Mouse (Mus musculus) cortical plate, adult 2 months (tissue): ENCODE measurements around the gene Hikeshi. TPM values are rescaled to one million over a fixed set of nuclear protein-coding genes. Genes with fewer than 3 reads are reported as not detected.

Experiments
- H3K27ac ChIP-seq: fragments of 200-500 bp; 2 replicates; pipeline ENCODE4 v1.5.1; 2012; ENCODE audit warnings: low read length, control low read depth, inconsistent platforms; ENCODE audit not compliant: insufficient read depth
- H3K4me1 ChIP-seq: fragments of 200-500 bp; 2 replicates; pipeline ENCODE4 v1.6.1; 2011; ENCODE audit warnings: low read length; ENCODE audit not compliant: control insufficient read depth, insufficient read depth
- H3K4me3 ChIP-seq: fragments of 200-500 bp; 2 replicates; pipeline ENCODE4 v1.5.1; 2011; ENCODE audit warnings: mild to moderate bottlenecking, low read length, control low read depth; ENCODE audit not compliant: insufficient read depth
- CTCF ChIP-seq: fragments of 200-500 bp; IDR thresholded peaks from 2 replicates; pipeline ENCODE4 v1.5.1; 2011; ENCODE audit warnings: mild to moderate bottlenecking, control low read depth, low read length; ENCODE audit not compliant: insufficient read depth; ENCODE audit errors: extremely low read depth
- POLR2A ChIP-seq: fragments of 200-500 bp; IDR thresholded peaks from 2 replicates; pipeline ENCODE4 v1.6.1; 2011; ENCODE audit warnings: mild to moderate bottlenecking, low read length, control low read depth; ENCODE audit not compliant: insufficient read depth; ENCODE audit errors: extremely low read depth
- polyA plus RNA-seq: library from polyadenylated mRNA; depleted of rRNA; stranded (reverse); fragments of >200 nt; gene quantifications from 2 replicates; pipeline ENCODE4 v1.2.3, GENCODE M21; 2012

The Hikeshi gene
- polyA plus RNA-seq, 1 experiment: 71.8 TPM

DNA sequence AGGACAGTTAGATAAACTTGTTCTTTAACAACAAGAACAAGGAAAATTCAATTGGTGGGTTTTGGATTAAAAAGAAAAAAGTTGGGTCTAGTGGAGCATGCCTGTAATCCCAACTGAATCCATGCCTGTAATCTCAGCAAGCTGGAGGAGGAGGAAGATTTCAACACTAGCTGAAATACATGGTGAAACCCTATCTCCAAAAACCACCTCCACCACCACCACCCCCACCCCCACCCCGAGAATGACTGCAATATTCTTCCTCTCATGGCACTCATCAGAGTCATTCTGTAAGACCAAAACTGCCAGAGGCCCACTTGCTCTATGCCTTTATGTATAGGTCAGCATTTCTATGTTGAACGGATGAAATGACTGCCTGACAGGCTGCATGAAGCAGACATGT is 26.2 kb upstream of the Hikeshi start:
- no peaks in the 10 kb centered on the region for H3K4me1 ChIP-seq
- no peak overlapping the region for H3K4me3 ChIP-seq
- no peak overlapping the region for H3K27ac ChIP-seq
- no peak for TF ChIP-seq CTCF
- no peak for TF ChIP-seq POLR2A

DNA sequence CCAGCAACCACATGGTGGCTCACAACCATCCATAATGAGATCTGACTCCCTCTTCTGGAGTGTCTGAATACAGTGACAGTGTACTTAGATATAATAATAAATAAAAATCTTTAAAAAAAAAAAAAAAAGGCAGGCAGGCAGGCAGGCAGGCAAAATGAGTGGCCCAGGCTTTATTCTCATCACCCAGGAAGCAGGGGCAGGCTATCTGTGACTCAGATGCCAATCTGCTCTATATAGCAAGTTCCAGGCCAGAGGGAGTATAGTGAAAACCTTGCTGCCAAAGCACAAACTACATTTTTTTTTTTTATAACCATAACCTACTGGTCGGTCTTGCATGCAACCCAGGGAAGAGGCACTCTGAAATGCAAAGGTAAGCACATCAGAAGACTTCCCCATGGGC is 25.8 kb upstream of the Hikeshi start:
- no peaks in the 10 kb centered on the region for H3K4me1 ChIP-seq
- no peak overlapping the region for H3K27ac ChIP-seq
- no peak overlapping the region for H3K4me3 ChIP-seq
- no peak for TF ChIP-seq POLR2A
- TF ChIP-seq CTCF: no peak

GRCm38 (mm10) chr7:89963135-89963534 is 22.1 kb upstream of the Hikeshi start:
- Histone ChIP-seq H3K27ac (no peak overlapping the region), H3K4me1 (no peaks in the 10 kb centered on the region), H3K4me3 (no peak overlapping the region)
- no peak for TF ChIP-seq POLR2A

- TF ChIP-seq CTCF: no peak
- no peak for TF ChIP-seq POLR2A
- Histone ChIP-seq H3K4me1 (no peaks in the 10 kb centered on the region), H3K27ac (no peak overlapping the region), H3K4me3 (no peak overlapping the region)
Observed at GRCm38 (mm10) chr7:89957300-89957699, 16.3 kb upstream of the Hikeshi start.

- H3K4me1 ChIP-seq: no peaks in the 10 kb centered on the region
- H3K27ac ChIP-seq: no peak overlapping the region
- no peak for TF ChIP-seq CTCF
- TF ChIP-seq POLR2A: no peak
- H3K4me3 ChIP-seq: no peak overlapping the region
Observed at GRCm38 (mm10) chr7:89954261-89954660, 13.3 kb upstream of the Hikeshi start.

GRCm38 (mm10) chr7:89949403-89949802 is 8.4 kb upstream of the Hikeshi start:
- Histone ChIP-seq H3K27ac (no peak overlapping the region), H3K4me3 (no peak overlapping the region), H3K4me1 (no peaks in the 10 kb centered on the region)
- TF ChIP-seq POLR2A (no peak), CTCF (no peak)

DNA sequence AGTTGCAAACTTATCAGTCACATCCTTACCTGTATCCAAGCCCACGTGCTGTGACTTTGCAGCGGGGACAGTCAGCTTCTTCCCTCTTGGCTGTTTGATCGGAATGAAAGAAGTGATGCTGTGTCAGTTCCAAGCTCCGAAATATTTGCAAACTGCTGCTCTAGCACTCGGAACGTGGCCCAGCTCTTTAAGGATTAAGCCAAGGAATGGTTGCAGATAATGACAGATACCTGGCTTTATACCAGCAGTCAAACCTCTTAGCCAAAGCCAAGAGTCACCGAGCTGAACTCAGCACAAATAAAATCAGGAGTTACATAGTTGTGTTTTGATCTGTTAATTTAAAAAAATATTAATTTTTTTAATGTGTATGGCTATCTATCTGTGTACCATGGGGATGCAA is 7.0 kb upstream of the Hikeshi start:
- Histone ChIP-seq H3K27ac (no peak overlapping the region), H3K4me3 (no peak overlapping the region), H3K4me1 (no peaks in the 10 kb centered on the region)
- TF ChIP-seq POLR2A (no peak), CTCF (no peak)

DNA sequence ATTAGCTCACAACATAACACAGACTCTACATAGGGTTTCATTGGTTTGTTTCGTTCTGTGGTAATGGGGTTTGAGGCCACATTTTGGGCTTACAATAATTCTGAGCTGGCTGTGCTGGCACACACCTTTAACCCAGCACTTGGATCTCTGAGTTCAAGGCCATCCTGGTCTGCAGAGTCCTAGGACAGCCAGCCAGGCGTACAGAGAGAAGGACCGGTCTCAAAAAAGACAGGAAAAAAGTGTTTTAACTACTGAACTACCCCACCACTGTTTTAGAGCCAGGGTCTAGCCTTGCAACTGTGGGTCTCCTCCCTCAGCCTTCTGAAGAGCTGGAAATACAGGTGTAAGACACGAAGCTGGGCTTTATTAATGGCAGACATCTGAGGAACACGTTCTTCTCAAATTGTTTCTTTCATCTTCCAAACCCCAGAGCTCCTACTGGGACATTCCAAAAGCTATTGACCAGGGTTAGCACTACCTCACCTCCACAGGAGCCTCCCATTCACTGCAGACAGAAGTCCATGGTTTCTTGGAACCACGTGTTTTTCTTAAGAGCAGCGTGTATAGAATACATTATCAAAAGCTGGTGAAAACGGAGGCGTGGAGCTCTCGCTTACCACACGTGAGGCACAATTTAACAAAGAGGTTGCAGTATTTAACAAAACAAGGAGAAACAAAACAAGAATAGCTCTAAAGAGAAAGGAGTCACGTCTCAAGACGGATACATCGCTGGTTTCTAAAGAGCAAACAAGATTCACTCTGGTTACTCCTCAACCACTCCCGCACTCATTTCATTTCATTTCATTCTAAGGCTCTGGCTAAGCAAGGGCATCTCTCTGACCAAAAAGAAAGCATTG is 1.3 kb downstream of the Hikeshi start:
- peaks cover 4% of the 10 kb centered on the region for H3K4me1 ChIP-seq
- H3K27ac ChIP-seq: no peak overlapping the region
- peak overlapping the region; percentile 85 for H3K4me3 ChIP-seq
- TF ChIP-seq POLR2A (no peak), CTCF (no peak)

DNA sequence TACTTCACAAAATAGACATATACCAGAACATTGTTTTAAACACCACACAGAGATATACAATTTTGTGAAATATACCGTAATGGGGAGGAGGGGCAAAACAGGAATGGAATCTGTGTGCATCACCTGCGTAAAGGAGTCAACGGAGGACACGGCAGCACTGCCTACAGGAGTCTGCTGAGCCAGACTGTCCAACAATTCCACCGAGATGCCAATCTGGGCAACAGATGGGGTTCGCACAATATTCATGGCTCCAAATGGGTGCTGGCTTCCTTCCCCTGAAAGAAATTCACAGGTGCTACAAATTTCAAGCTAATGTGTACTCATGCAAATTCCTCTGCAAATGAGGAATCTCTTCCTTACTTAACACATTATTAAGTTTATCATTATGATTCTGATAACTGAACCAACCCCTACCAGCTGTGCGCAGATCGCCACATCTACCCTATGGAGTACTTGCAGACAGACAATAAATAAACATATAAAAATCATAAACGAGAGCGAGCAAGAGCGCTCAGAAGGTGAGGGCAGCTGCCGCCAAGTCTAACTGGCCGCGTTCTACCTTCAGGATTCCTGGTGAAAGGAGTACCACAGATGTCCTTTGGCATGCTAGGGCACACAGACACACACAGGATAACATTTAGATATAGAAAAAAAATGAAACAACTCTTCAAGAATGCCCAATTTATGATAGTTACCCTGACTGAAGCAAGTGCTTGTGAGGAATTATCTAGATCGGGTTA is 17.4 kb downstream of the Hikeshi start:
- Histone ChIP-seq H3K4me1 (no peaks in the 10 kb centered on the region; the same call in 1 of the 2 replicates), H3K27ac (no peak overlapping the region), H3K4me3 (no peak overlapping the region)
- no peak for TF ChIP-seq POLR2A
- TF ChIP-seq CTCF: no peak

- Histone ChIP-seq H3K4me3 (no peak overlapping the region), H3K4me1 (peaks cover 1% of the 10 kb centered on the region; the same call in 1 of the 2 replicates), H3K27ac (no peak overlapping the region; the same call in 1 of the 2 replicates)
- TF ChIP-seq POLR2A (no peak), CTCF (no peak)
Observed at GRCm38 (mm10) chr7:89917776-89918175, 23.2 kb downstream of the Hikeshi start.
